Mouse (Mus musculus) thymus, adult 2 months (tissue): Measurements from ENCODE around the gene Rpl7l1.

Source experiments
- CTCF ChIP-seq: fragments of 200-500 bp; IDR thresholded peaks from 2 replicates; pipeline ENCODE4 v1.5.1; 2012; ENCODE audit warnings: mild to moderate bottlenecking, control low read depth, low read length, moderate library complexity, borderline replicate concordance; ENCODE audit not compliant: control insufficient read depth, poor library complexity, insufficient read depth; ENCODE audit errors: extremely low read depth
- POLR2A ChIP-seq: fragments of 200-500 bp; IDR thresholded peaks from 2 replicates; pipeline ENCODE4 v1.6.1; 2012; ENCODE audit warnings: mild to moderate bottlenecking, low read length, control low read depth, moderate library complexity; ENCODE audit not compliant: control insufficient read depth, poor library complexity, insufficient read depth; ENCODE audit errors: extremely low read depth

DNA sequence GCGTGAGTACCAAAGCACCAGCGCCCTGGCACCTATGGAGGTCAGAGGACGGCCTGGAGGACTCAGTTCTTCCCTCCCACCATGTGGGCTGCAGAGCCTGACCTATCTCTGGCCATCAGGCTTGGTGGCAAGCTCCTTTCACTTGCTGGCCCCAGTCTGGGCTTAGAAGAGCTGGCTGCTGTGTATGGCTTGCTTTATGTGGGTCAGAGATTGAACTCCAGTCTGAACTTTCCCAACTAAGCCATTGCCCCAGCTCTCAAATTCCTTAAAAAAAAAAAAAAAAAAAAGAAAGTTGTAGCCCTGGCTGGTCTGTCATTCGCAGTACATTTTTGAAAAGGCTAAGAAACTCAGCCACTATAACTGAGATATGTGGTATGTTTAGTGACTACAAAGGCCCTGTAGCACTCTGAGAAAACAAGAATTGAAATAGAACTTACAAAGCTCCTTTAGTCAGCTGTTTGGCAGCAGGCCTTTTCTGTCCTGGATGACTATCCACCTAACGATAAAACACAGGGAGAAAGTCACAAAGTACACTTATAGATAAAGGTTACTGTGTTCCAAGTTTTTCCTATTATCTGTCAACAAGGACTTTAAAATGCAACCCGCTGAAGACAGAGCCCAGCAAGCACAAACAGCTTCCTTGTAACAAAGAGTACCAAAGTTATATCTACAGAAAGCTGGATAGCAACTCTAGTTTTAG is 26.8 kb upstream of the Rpl7l1 start:
- TF ChIP-seq POLR2A (no peak), CTCF (no peak)
